Comparison of ENCODE assay signal across 33 mouse cellular contexts in genomic region chr9:95042420-95042819, GRCm38 (mm10).
"Had no signal": no experiment of that assay in that cellular context is flagged by ENCODE, and none has a peak within 500 bp of the region (broad histone marks: within the 10 kb centered on the region; RNA-seq: fewer than 3 reads in every experiment).

No protein-coding gene starts in this region.

- H3K9ac ChIP-seq: limb, embryonic 12.5 days; limb, embryonic 13.5 days; limb, embryonic 15.5 days; liver, embryonic 12.5 days; liver, embryonic 13.5 days; liver, embryonic 14.5 days; liver, embryonic 15.5 days; liver, postnatal 0 days; lung, embryonic 14.5 days; lung, embryonic 15.5 days; midbrain, embryonic 12.5 days; midbrain, embryonic 13.5 days; midbrain, embryonic 15.5 days; neural tube, embryonic 12.5 days had no signal

- H3K36me3 ChIP-seq: limb, embryonic 10.5 days; limb, embryonic 12.5 days; limb, embryonic 13.5 days; limb, embryonic 15.5 days; liver, embryonic 12.5 days; liver, embryonic 13.5 days; liver, embryonic 15.5 days; lung, embryonic 15.5 days; midbrain, embryonic 10.5 days; midbrain, embryonic 12.5 days; midbrain, embryonic 13.5 days; midbrain, embryonic 15.5 days; neural tube, embryonic 12.5 days had no signal

- H3K4me1 ChIP-seq: limb, embryonic 10.5 days; limb, embryonic 12.5 days; limb, embryonic 13.5 days; limb, embryonic 15.5 days; liver, embryonic 12.5 days; liver, embryonic 13.5 days; liver, embryonic 15.5 days; lung, embryonic 15.5 days; megakaryocyte, embryonic 14.5 days; midbrain, embryonic 10.5 days; midbrain, embryonic 12.5 days; midbrain, embryonic 13.5 days; midbrain, embryonic 15.5 days; neural tube, embryonic 12.5 days had no signal

- H3K4me3 ChIP-seq: left cerebral cortex, adult 2 months; limb, embryonic 10.5 days; limb, embryonic 12.5 days; limb, embryonic 13.5 days; limb, embryonic 15.5 days; liver, embryonic 12.5 days; liver, embryonic 13.5 days; liver, embryonic 15.5 days; lung, embryonic 15.5 days; megakaryocyte, embryonic 14.5 days; midbrain, embryonic 10.5 days; midbrain, embryonic 12.5 days; midbrain, embryonic 13.5 days; midbrain, embryonic 15.5 days; myocyte; neural tube, embryonic 12.5 days had no signal

- H3K27me3 ChIP-seq: limb, embryonic 12.5 days; limb, embryonic 13.5 days; limb, embryonic 15.5 days; liver, embryonic 12.5 days; liver, embryonic 13.5 days; liver, embryonic 15.5 days; lung, embryonic 15.5 days; midbrain, embryonic 12.5 days; midbrain, embryonic 13.5 days; midbrain, embryonic 15.5 days; neural tube, embryonic 12.5 days had no signal

- H3K9me3 ChIP-seq: limb, embryonic 10.5 days; limb, embryonic 12.5 days; limb, embryonic 13.5 days; limb, embryonic 15.5 days; liver, embryonic 12.5 days; liver, embryonic 13.5 days; liver, embryonic 15.5 days; lung, embryonic 15.5 days; megakaryocyte, embryonic 14.5 days; midbrain, embryonic 10.5 days; midbrain, embryonic 12.5 days; midbrain, embryonic 13.5 days; midbrain, embryonic 15.5 days; neural tube, embryonic 12.5 days had no signal

- H3K27ac ChIP-seq: left cerebral cortex, adult 2 months; limb, embryonic 10.5 days; limb, embryonic 12.5 days; limb, embryonic 13.5 days; limb, embryonic 15.5 days; liver, embryonic 12.5 days; liver, embryonic 13.5 days; liver, embryonic 14.5 days; liver, embryonic 15.5 days; lung, embryonic 15.5 days; macrophage; midbrain, embryonic 10.5 days; midbrain, embryonic 12.5 days; midbrain, embryonic 13.5 days; midbrain, embryonic 15.5 days; neural tube, embryonic 12.5 days had no signal

- H3K4me2 ChIP-seq: limb, embryonic 12.5 days; limb, embryonic 13.5 days; limb, embryonic 15.5 days; liver, embryonic 11.5 days; liver, embryonic 12.5 days; liver, embryonic 13.5 days; liver, embryonic 15.5 days; lung, embryonic 14.5 days; lung, embryonic 15.5 days; midbrain, embryonic 11.5 days; midbrain, embryonic 12.5 days; midbrain, embryonic 13.5 days; midbrain, embryonic 15.5 days; neural tube, embryonic 12.5 days had no signal

- ATAC-seq: liver, embryonic 12.5 days; liver, postnatal 0 days; lung, postnatal 0 days; midbrain, embryonic 13.5 days; midbrain, embryonic 15.5 days; midbrain, embryonic 16.5 days had no signal

- DNase-seq: left cerebral cortex, postnatal 4 days; liver; liver, embryonic 13.5 days; liver, postnatal 0 days; lung, adult 18-20 months; lung, adult 2 months; lung, embryonic 14.5 days; lung, postnatal 10 days; lung, postnatal 14 days; lung, postnatal 36 days; lung, postnatal 4 days; midbrain, embryonic 14.5 days had no signal
